Mouse (Mus musculus): ENCODE measurements around the gene Gse1. TPM values are rescaled to one million over a fixed set of nuclear protein-coding genes. Genes with fewer than 3 reads are reported as not detected.
A peak's percentile ranks its signal among the peaks of the same experiment; 100 is the strongest.

Gse1 gene
- polyA plus RNA-seq, 1 experiment from 2014 or later: 11.3 TPM

GRCm38 (mm10) chr8:120253626-120254025 is 25.4 kb downstream of the Gse1 start:
- no peaks in the 10 kb centered on the region for H3K36me3 ChIP-seq (ENCODE audit: control insufficient read depth, insufficient read depth, low read length)
- H3K4me3 ChIP-seq (ENCODE audit: low read length): no peak overlapping the region
- no peak overlapping the region for H3K9ac ChIP-seq (ENCODE audit: low read depth, low read length)
- peaks cover 25% of the 10 kb centered on the region for H3K4me1 ChIP-seq (ENCODE audit: control insufficient read depth, insufficient read depth, low read length)
- WGBS: 83% methylated on average over 8 of the region's 8 CpGs
- H3K27ac ChIP-seq (ENCODE audit: low read depth, low read length): no peak overlapping the region
- no peak overlapping the region for H3K4me2 ChIP-seq (replicated peaks; ENCODE audit: low read depth, low read length)
- H3K27me3 ChIP-seq (ENCODE audit: control insufficient read depth, insufficient read depth, low read length): no peaks in the 10 kb centered on the region
- ATAC-seq (ENCODE audit: low FRiP score, low TSS enrichment): no peak
- H3K9me3 ChIP-seq (ENCODE audit: control insufficient read depth, low read length): no peaks in the 10 kb centered on the region

GRCm38 (mm10) chr8:120255406-120255987 is 27.2 kb downstream of the Gse1 start:
- Histone ChIP-seq H3K9ac (ENCODE audit: low read depth, low read length) (no peak overlapping the region), H3K4me3 (ENCODE audit: low read length) (no peak overlapping the region), H3K4me1 (ENCODE audit: control insufficient read depth, insufficient read depth, low read length) (peaks cover 34% of the 10 kb centered on the region), H3K4me2 (replicated peaks; ENCODE audit: low read depth, low read length) (no peak overlapping the region), H3K27ac (ENCODE audit: low read depth, low read length) (no peak overlapping the region), H3K36me3 (ENCODE audit: control insufficient read depth, insufficient read depth, low read length) (no peaks in the 10 kb centered on the region), H3K9me3 (ENCODE audit: control insufficient read depth, low read length) (no peaks in the 10 kb centered on the region), H3K27me3 (ENCODE audit: control insufficient read depth, insufficient read depth, low read length) (no peaks in the 10 kb centered on the region)
- no peak for ATAC-seq (ENCODE audit: low FRiP score, low TSS enrichment)
- WGBS: 87% methylated on average over 6 of the region's 6 CpGs

- Histone ChIP-seq H3K9ac (ENCODE audit: low read depth, low read length) (no peak overlapping the region), H3K4me3 (ENCODE audit: low read length) (no peak overlapping the region), H3K4me2 (replicated peaks; ENCODE audit: low read depth, low read length) (no peak overlapping the region), H3K36me3 (ENCODE audit: control insufficient read depth, insufficient read depth, low read length) (no peaks in the 10 kb centered on the region), H3K27ac (ENCODE audit: low read depth, low read length) (no peak overlapping the region), H3K4me1 (ENCODE audit: control insufficient read depth, insufficient read depth, low read length) (peaks cover 36% of the 10 kb centered on the region), H3K9me3 (ENCODE audit: control insufficient read depth, low read length) (no peaks in the 10 kb centered on the region), H3K27me3 (ENCODE audit: control insufficient read depth, insufficient read depth, low read length) (no peaks in the 10 kb centered on the region)
- WGBS: 36% methylated on average over 6 of the region's 6 CpGs
- no peak for ATAC-seq (ENCODE audit: low FRiP score, low TSS enrichment)
Measured at GRCm38 (mm10) chr8:120256958-120257357, 28.7 kb downstream of the Gse1 start.

- H3K36me3 ChIP-seq (ENCODE audit: control insufficient read depth, insufficient read depth, low read length): no peaks in the 10 kb centered on the region
Measured at GRCm38 (mm10) chr8:120259206-120259605, 30.9 kb downstream of the Gse1 start.

GRCm38 (mm10) chr8:120260677-120261076 is 32.4 kb downstream of the Gse1 start:
- no peak overlapping the region for H3K9ac ChIP-seq (ENCODE audit: low read depth, low read length)

More at GRCm38 (mm10) chr8:120259206-120259605, 30.9 kb downstream of the Gse1 start:
- Histone ChIP-seq H3K27me3 (ENCODE audit: control insufficient read depth, insufficient read depth, low read length) (peaks cover 3% of the 10 kb centered on the region; the same call in 1 of the 2 replicates), H3K27ac (ENCODE audit: low read depth, low read length) (no peak overlapping the region), H3K4me2 (replicated peaks; ENCODE audit: low read depth, low read length) (no peak overlapping the region), H3K4me1 (ENCODE audit: control insufficient read depth, insufficient read depth, low read length) (peaks cover 53% of the 10 kb centered on the region), H3K9me3 (ENCODE audit: control insufficient read depth, low read length) (no peaks in the 10 kb centered on the region), H3K4me3 (ENCODE audit: low read length) (no peak overlapping the region), H3K9ac (ENCODE audit: low read depth, low read length) (no peak overlapping the region)
- no peak; the same call in 1 of the 2 replicates for ATAC-seq (ENCODE audit: low FRiP score, low TSS enrichment)
- 53% methylated on average over 13 of the region's 13 CpGs for WGBS

GRCm38 (mm10) chr8:120261338-120262120 is 33.3 kb downstream of the Gse1 start:
- no peaks in the 10 kb centered on the region for H3K9me3 ChIP-seq (ENCODE audit: control insufficient read depth, low read length)
- H3K9ac ChIP-seq (ENCODE audit: low read depth, low read length): no peak overlapping the region
- peaks cover 72% of the 10 kb centered on the region for H3K4me1 ChIP-seq (ENCODE audit: control insufficient read depth, insufficient read depth, low read length)
- no peaks in the 10 kb centered on the region for H3K36me3 ChIP-seq (ENCODE audit: control insufficient read depth, insufficient read depth, low read length)
- 12% methylated on average over 21 of the region's 21 CpGs for WGBS
- peak; percentile 44 for ATAC-seq (ENCODE audit: low FRiP score, low TSS enrichment)
- H3K4me3 ChIP-seq (ENCODE audit: low read length): no peak overlapping the region
- peak overlapping the region; percentile 60 for H3K27ac ChIP-seq (ENCODE audit: low read depth, low read length)
- H3K4me2 ChIP-seq (replicated peaks; ENCODE audit: low read depth, low read length): peak overlapping the region; percentile 8
- H3K27me3 ChIP-seq (ENCODE audit: control insufficient read depth, insufficient read depth, low read length): peaks cover 3% of the 10 kb centered on the region; the same call in 1 of the 2 replicates

More at GRCm38 (mm10) chr8:120260677-120261076, 32.4 kb downstream of the Gse1 start:
- Histone ChIP-seq H3K9me3 (ENCODE audit: control insufficient read depth, low read length) (no peaks in the 10 kb centered on the region), H3K27ac (ENCODE audit: low read depth, low read length) (peak overlapping the region; percentile 60; the same call in 1 of the 2 replicates), H3K4me3 (ENCODE audit: low read length) (no peak overlapping the region), H3K27me3 (ENCODE audit: control insufficient read depth, insufficient read depth, low read length) (peaks cover 3% of the 10 kb centered on the region; the same call in 1 of the 2 replicates), H3K4me2 (replicated peaks; ENCODE audit: low read depth, low read length) (no peak overlapping the region), H3K4me1 (ENCODE audit: control insufficient read depth, insufficient read depth, low read length) (peaks cover 68% of the 10 kb centered on the region), H3K36me3 (ENCODE audit: control insufficient read depth, insufficient read depth, low read length) (no peaks in the 10 kb centered on the region)
- WGBS: 61% methylated on average over 5 of the region's 5 CpGs
- no peak for ATAC-seq (ENCODE audit: low FRiP score, low TSS enrichment)

GRCm38 (mm10) chr8:120263879-120264278 is 35.6 kb downstream of the Gse1 start:
- Histone ChIP-seq H3K36me3 (ENCODE audit: control insufficient read depth, insufficient read depth, low read length) (no peaks in the 10 kb centered on the region), H3K27me3 (ENCODE audit: control insufficient read depth, insufficient read depth, low read length) (peaks cover 3% of the 10 kb centered on the region; the same call in 1 of the 2 replicates), H3K4me3 (ENCODE audit: low read length) (no peak overlapping the region), H3K9me3 (ENCODE audit: control insufficient read depth, low read length) (no peaks in the 10 kb centered on the region), H3K9ac (ENCODE audit: low read depth, low read length) (no peak overlapping the region), H3K27ac (ENCODE audit: low read depth, low read length) (peak overlapping the region; percentile 24; the same call in 1 of the 2 replicates), H3K4me1 (ENCODE audit: control insufficient read depth, insufficient read depth, low read length) (peaks cover 86% of the 10 kb centered on the region), H3K4me2 (replicated peaks; ENCODE audit: low read depth, low read length) (no peak overlapping the region)
- ATAC-seq (ENCODE audit: low FRiP score, low TSS enrichment): no peak
- WGBS: 76% methylated on average over 5 of the region's 5 CpGs

- 13% methylated on average over 13 of the region's 13 CpGs for WGBS
- Histone ChIP-seq H3K36me3 (ENCODE audit: control insufficient read depth, insufficient read depth, low read length) (no peaks in the 10 kb centered on the region), H3K4me1 (ENCODE audit: control insufficient read depth, insufficient read depth, low read length) (peaks cover 90% of the 10 kb centered on the region), H3K27ac (ENCODE audit: low read depth, low read length) (peak overlapping the region; percentile 68; the same call in 1 of the 2 replicates), H3K9ac (ENCODE audit: low read depth, low read length) (no peak overlapping the region), H3K27me3 (ENCODE audit: control insufficient read depth, insufficient read depth, low read length) (peaks cover 3% of the 10 kb centered on the region; the same call in 1 of the 2 replicates), H3K4me3 (ENCODE audit: low read length) (no peak overlapping the region), H3K9me3 (ENCODE audit: control insufficient read depth, low read length) (no peaks in the 10 kb centered on the region), H3K4me2 (replicated peaks; ENCODE audit: low read depth, low read length) (peak overlapping the region; percentile 30)
- ATAC-seq (ENCODE audit: low FRiP score, low TSS enrichment): no peak; the same call in 1 of the 2 replicates
Measured at GRCm38 (mm10) chr8:120264388-120264943, 36.2 kb downstream of the Gse1 start.

Measured in kidney, embryonic 14.5 days (tissue).